Mouse (Mus musculus) limb, embryonic 15.5 days (tissue): ENCODE data around the gene Nr2f6. TPM values are rescaled to one million over a fixed set of nuclear protein-coding genes. Genes with fewer than 3 reads are reported as not detected.

Source experiments
- ATAC-seq: fragments of 200-750 bp; cut with Nextera tagmentation; 2 replicates; pipeline ENCODE4 v1.8.0; 2017; ENCODE audit warnings: low read depth, moderate TSS enrichment; ENCODE audit not compliant: insufficient number of reproducible peaks, low FRiP score, low TSS enrichment
- H3K27ac ChIP-seq: fragments of 300-500 bp; sonication (generic); 2 replicates; pipeline ENCODE4 v1.5.1; 2015; ENCODE audit warnings: moderate library complexity, mild to moderate bottlenecking, inconsistent platforms
- H3K27me3 ChIP-seq: fragments of 300-500 bp; sonication (generic); 2 replicates; pipeline ENCODE4 v1.6.1; 2015; ENCODE audit warnings: inconsistent platforms
- H3K36me3 ChIP-seq: fragments of 300-500 bp; sonication (generic); 2 replicates; pipeline ENCODE4 v1.6.1; 2015; ENCODE audit warnings: inconsistent platforms
- H3K4me1 ChIP-seq: fragments of 300-500 bp; sonication (generic); 2 replicates; pipeline ENCODE4 v1.6.1; 2015; ENCODE audit warnings: inconsistent platforms
- H3K4me2 ChIP-seq: fragments of 300-500 bp; sonication (generic); 2 replicates; pipeline ENCODE4 v1.6.1; 2015; ENCODE audit warnings: mild to moderate bottlenecking, inconsistent platforms
- H3K4me3 ChIP-seq: fragments of 300-500 bp; sonication (generic); 2 replicates; pipeline ENCODE4 v1.5.1; 2015; ENCODE audit warnings: mild to moderate bottlenecking, inconsistent platforms
- H3K9ac ChIP-seq: fragments of 300-500 bp; sonication (generic); 2 replicates; pipeline ENCODE4 v1.6.1; 2015; ENCODE audit warnings: inconsistent platforms
- H3K9me3 ChIP-seq: fragments of 300-500 bp; sonication (generic); 2 replicates; pipeline ENCODE4 v1.6.1; 2016; ENCODE audit warnings: inconsistent platforms
- WGBS: fragments of 180-500 bp; shearing (Covaris S2); methylation state at CpG from one replicate; pipeline ENCODE4 v1.1.7; 2015; 5-methylcytosine and 5-hydroxymethylcytosine counted together
- polyA plus RNA-seq: library from polyadenylated mRNA; unstranded; fragments of >200 nt; fragmentation: Nextera tagmentation; extraction: Ambion mirVana; gene quantifications from 2 replicates; pipeline ENCODE4 v1.2.1, GENCODE M21; 2015

Gene Nr2f6
- polyA plus RNA-seq, 1 experiment from 2014 or later, result 42.9 TPM

- H3K9me3 ChIP-seq, result no peaks in the 10 kb centered on the region
- ATAC-seq, result no peak
- no peaks in the 10 kb centered on the region for H3K36me3 ChIP-seq
- peaks cover 20% of the 10 kb centered on the region for H3K4me1 ChIP-seq
- no peaks in the 10 kb centered on the region for H3K27me3 ChIP-seq
- H3K9ac ChIP-seq, result no peak overlapping the region
- no peak overlapping the region for H3K4me3 ChIP-seq
- no peak overlapping the region for H3K27ac ChIP-seq
- 68% methylated on average over 12 of the region's 12 CpGs for WGBS
- H3K4me2 ChIP-seq, result no peak overlapping the region
Observed at GRCm38 (mm10) chr8:71385212-71385835, 3.6 kb upstream of the Nr2f6 start.

- no peak for ATAC-seq
- no peak overlapping the region for H3K9ac ChIP-seq
- H3K4me2 ChIP-seq, result no peak overlapping the region
- no peak overlapping the region for H3K27ac ChIP-seq
- WGBS, result 41% methylated on average over 3 of the region's 3 CpGs
- no peaks in the 10 kb centered on the region for H3K36me3 ChIP-seq
- no peaks in the 10 kb centered on the region for H3K9me3 ChIP-seq
- no peak overlapping the region for H3K4me3 ChIP-seq
- H3K27me3 ChIP-seq, result no peaks in the 10 kb centered on the region
- peaks cover 34% of the 10 kb centered on the region for H3K4me1 ChIP-seq
Observed at GRCm38 (mm10) chr8:71383860-71384259, 2.1 kb upstream of the Nr2f6 start.

GRCm38 (mm10) chr8:71383396-71383795 lies 1.6 kb upstream of the Nr2f6 start:
- Histone ChIP-seq H3K4me3 (no peak overlapping the region), H3K27me3 (no peaks in the 10 kb centered on the region), H3K9me3 (no peaks in the 10 kb centered on the region), H3K9ac (0 out of 2 replicates have a peak overlapping the region, but pooled peaks have one; percentile 10), H3K36me3 (peaks cover under 1% of the 10 kb centered on the region; the same call in 1 of the 2 replicates), H3K27ac (peak overlapping the region; percentile 90; the same call in 1 of the 2 replicates), H3K4me2 (no peak overlapping the region), H3K4me1 (peaks cover 36% of the 10 kb centered on the region)
- 39% methylated on average over 12 of the region's 12 CpGs for WGBS
- no peak for ATAC-seq

GRCm38 (mm10) chr8:71381971-71382961 lies 506 bp upstream of the Nr2f6 start:
- no peaks in the 10 kb centered on the region for H3K9me3 ChIP-seq
- peaks cover 11% of the 10 kb centered on the region for H3K36me3 ChIP-seq
- peaks cover 39% of the 10 kb centered on the region for H3K4me1 ChIP-seq
- peak overlapping the region; percentile 90 for H3K27ac ChIP-seq
- H3K4me2 ChIP-seq, result peak overlapping the region; percentile 98
- peak overlapping the region; percentile 80 for H3K9ac ChIP-seq
- no peaks in the 10 kb centered on the region for H3K27me3 ChIP-seq
- peak overlapping the region; percentile 69 for H3K4me3 ChIP-seq
- 2% methylated on average over 63 of the region's 80 CpGs for WGBS
- ATAC-seq, result peak; percentile 90

- Histone ChIP-seq H3K4me3 (peak overlapping the region; percentile 69), H3K9me3 (no peaks in the 10 kb centered on the region), H3K36me3 (peaks cover 15% of the 10 kb centered on the region), H3K4me2 (peak overlapping the region; percentile 98), H3K27me3 (no peaks in the 10 kb centered on the region), H3K4me1 (peaks cover 56% of the 10 kb centered on the region), H3K9ac (peak overlapping the region; percentile 80), H3K27ac (no peak overlapping the region; the same call in 1 of the 2 replicates)
- 2% methylated on average over 72 of the region's 72 CpGs for WGBS
- no peak for ATAC-seq
Observed at GRCm38 (mm10) chr8:71380178-71381171, 1.3 kb downstream of the Nr2f6 start.

DNA sequence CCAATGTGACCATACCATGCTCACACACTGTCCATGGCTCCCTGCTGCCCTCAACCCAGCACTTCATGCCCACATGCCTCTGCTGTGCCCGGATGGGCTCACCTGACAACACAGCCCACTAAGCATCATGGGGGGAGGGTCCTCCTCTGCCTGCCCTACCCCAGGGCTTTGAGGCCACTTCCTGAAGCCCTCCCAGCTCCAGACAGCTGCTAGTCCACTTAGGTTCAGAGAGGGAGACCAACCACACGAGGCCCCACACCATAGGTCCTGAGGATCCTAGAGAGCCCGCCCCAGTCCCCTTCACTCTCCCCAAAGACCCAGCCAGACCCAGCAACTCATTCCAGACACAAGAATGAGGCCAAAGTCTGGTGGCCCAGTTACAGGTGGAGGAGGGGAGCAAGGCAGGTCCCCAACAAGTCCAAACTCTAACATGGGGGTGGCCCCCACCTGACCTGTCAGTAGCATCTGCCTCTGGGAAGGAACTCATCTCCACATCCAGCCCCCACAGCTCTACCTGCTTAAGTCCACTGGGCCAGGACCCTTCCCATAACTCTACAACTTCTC lies 2.2 kb downstream of the Nr2f6 start:
- Histone ChIP-seq H3K9ac (peak overlapping the region; percentile 80; the same call in 1 of the 2 replicates), H3K36me3 (peaks cover 24% of the 10 kb centered on the region), H3K4me2 (peak overlapping the region; percentile 98), H3K27ac (no peak overlapping the region), H3K4me3 (peak overlapping the region; percentile 69), H3K9me3 (no peaks in the 10 kb centered on the region), H3K27me3 (no peaks in the 10 kb centered on the region), H3K4me1 (peaks cover 65% of the 10 kb centered on the region)
- ATAC-seq, result no peak
- WGBS, result 41% methylated on average over 3 of the region's 3 CpGs

DNA sequence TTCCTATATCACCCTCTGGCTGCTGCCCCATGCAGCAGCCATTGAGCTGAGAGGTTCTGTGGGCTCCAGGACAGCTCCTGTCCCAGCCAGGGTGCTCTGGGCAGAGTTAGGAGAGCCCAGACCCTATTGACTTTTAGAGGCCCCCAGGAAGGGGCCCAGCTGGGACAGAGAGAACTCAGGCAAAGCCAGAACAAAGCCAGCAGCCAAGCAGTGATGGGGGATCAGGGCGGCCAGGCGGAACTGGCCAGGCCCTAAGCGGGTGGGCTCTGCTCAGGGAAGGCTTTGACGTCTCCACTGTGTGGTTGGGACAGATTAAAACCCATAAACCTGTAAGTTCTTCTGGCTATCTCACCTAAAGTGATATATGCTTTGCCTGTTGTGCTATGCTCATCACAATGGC lies 2.8 kb downstream of the Nr2f6 start:
- H3K4me3 ChIP-seq, result no peak overlapping the region
- no peak overlapping the region for H3K27ac ChIP-seq
- WGBS, result 68% methylated on average over 4 of the region's 4 CpGs
- no peaks in the 10 kb centered on the region for H3K9me3 ChIP-seq
- H3K9ac ChIP-seq, result no peak overlapping the region
- ATAC-seq, result no peak
- H3K36me3 ChIP-seq, result peaks cover 30% of the 10 kb centered on the region
- H3K4me2 ChIP-seq, result peak overlapping the region; percentile 98; the same call in 1 of the 2 replicates
- no peaks in the 10 kb centered on the region for H3K27me3 ChIP-seq
- peaks cover 65% of the 10 kb centered on the region for H3K4me1 ChIP-seq

DNA sequence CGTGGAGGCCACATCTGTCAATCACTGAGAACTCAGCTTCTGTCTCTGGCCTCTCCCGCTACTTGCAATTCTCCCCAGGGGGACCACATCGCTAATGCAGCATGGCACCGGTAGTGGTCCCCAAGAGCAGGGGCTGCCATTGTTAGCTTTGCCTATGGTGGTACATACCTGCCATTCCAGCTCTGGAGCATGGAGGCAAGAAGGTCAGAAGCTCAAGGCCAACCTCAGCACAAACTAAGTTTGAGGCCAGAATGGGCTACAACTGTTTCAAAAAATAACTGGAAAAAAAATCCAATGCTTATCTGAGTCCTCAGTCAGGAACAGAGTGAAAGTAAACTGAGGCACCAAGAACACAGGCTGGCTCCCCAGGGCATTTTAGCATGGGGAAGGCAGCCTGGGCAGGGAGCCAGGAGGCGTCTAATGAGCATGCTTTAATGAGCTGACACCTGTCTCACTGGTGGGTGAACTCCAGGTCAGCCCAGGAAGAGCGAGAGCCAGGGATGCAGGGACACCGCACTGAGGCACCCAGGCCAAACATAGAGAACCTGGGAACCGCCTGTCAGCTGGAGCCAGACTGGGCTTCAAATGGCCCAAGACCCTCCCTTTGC lies 5.2 kb downstream of the Nr2f6 start:
- 36% methylated on average over 8 of the region's 8 CpGs for WGBS
- H3K27me3 ChIP-seq, result no peaks in the 10 kb centered on the region
- no peak overlapping the region for H3K27ac ChIP-seq
- H3K4me3 ChIP-seq, result peak overlapping the region; percentile 32
- H3K9ac ChIP-seq, result 0 out of 2 replicates have a peak overlapping the region, but pooled peaks have one; percentile 28
- peak overlapping the region; percentile 78 for H3K4me2 ChIP-seq
- peaks cover 57% of the 10 kb centered on the region for H3K4me1 ChIP-seq
- no peaks in the 10 kb centered on the region for H3K9me3 ChIP-seq
- ATAC-seq, result no peak
- peaks cover 40% of the 10 kb centered on the region for H3K36me3 ChIP-seq

GRCm38 (mm10) chr8:71375581-71376422 lies 6.0 kb downstream of the Nr2f6 start:
- Histone ChIP-seq H3K4me2 (peak overlapping the region; percentile 78), H3K9ac (peak overlapping the region; percentile 28; the same call in 1 of the 2 replicates), H3K36me3 (peaks cover 40% of the 10 kb centered on the region), H3K27ac (0 out of 2 replicates have a peak overlapping the region, but pooled peaks have one; percentile 22), H3K4me3 (peak overlapping the region; percentile 32), H3K4me1 (peaks cover 55% of the 10 kb centered on the region), H3K9me3 (no peaks in the 10 kb centered on the region), H3K27me3 (no peaks in the 10 kb centered on the region)
- no peak for ATAC-seq
- WGBS, result 10% methylated on average over 60 of the region's 74 CpGs

GRCm38 (mm10) chr8:71374616-71375206 lies 7.0 kb downstream of the Nr2f6 start:
- ATAC-seq, result no peak

More at GRCm38 (mm10) chr8:71374616-71375206, 7.0 kb downstream of the Nr2f6 start:
- Histone ChIP-seq H3K27ac (no peak overlapping the region), H3K27me3 (no peaks in the 10 kb centered on the region), H3K9me3 (no peaks in the 10 kb centered on the region), H3K4me1 (peaks cover 50% of the 10 kb centered on the region), H3K4me3 (no peak overlapping the region), H3K36me3 (peaks cover 43% of the 10 kb centered on the region), H3K9ac (no peak overlapping the region), H3K4me2 (no peak overlapping the region)
- WGBS, result 74% methylated on average over 17 of the region's 17 CpGs
